Mouse (Mus musculus) bone marrow macrophage, adult 2 months (primary cell): ENCODE results near the gene Abcd1.

Source experiments
- CTCF ChIP-seq: IDR thresholded peaks from 2 replicates; pipeline ENCODE4 v1.5.1; 2012; ENCODE audit warnings: low read depth, mild to moderate bottlenecking, low read length, moderate library complexity
- POLR2A ChIP-seq: IDR thresholded peaks from 2 replicates; pipeline ENCODE4 v1.6.1; 2012; ENCODE audit warnings: mild to moderate bottlenecking, low read depth, low read length, borderline replicate concordance

GRCm38 (mm10) chrX:73673968-73674661, 42.3 kb upstream of the Abcd1 start:
- no peak for TF ChIP-seq CTCF
- TF ChIP-seq POLR2A, result no peak
